Mouse (Mus musculus): ENCODE results near the gene Pdlim7.

Pdlim7 gene

DNA sequence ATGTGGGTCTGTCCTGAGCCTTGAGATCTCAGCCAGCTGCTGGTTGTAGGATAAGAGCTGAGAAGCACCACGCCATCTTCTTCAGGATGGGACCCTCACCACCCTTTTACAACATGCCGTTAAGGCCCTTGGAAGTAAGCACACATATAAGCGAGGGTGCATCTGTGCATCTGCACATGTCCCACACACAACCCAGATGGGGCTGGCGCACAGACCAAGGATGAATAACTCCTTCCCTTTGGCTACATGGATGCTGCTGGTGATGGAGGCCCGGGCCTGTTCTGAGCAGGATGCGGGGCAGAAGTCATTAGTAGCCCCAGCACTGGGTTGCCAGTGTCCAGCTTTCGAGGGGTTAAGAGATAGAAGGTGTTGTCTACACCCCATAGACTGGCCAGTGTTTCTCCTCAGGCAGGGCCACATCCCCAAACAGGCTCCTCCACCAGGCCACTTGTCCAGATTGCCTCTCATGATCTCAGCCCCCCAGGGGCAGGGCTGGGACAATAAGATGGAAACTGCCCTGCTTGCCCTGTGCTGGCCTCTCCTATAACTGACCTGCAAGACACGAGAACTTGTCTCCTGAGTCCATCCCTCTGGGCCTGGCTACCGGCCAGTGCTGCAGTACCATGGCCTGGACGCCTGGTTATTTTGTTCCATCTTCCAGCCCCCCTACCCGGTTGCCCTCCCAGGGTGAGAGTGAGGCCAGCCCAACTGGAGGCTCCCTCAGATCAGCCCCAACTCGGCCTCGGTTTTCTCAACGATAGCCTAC is 27.3 kb downstream of the Pdlim7 start:
- DNase-seq (ENCODE audit: low read depth, low spot score), result no peak

DNA sequence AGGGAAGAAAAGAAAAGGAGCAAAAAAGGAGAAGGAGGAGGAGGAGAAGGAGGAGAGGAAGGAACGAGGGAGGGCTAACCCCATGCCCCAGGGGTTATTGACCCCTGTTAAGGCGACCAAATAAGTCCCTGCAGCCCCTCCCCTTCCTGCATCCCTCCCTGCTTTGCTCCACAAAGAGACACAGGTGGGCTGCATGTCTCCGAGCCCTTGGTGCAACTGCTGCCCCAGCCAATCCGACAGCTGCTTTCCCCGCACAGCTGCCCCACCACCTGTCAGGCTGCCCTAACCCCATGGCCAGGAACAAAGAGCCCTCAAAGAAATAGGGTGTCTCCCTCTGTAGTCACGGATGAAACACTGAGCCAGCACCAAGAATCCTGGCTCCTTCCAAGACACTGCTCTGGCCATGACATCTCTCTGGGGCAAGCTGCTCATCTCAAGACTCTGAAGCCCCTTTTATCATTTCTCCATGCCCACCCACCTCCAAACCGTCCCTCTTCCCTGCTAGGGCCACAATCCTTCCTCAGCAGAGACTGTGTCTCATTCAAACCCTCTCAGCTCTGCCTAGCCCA is 28.9 kb downstream of the Pdlim7 start:
- DNase-seq (ENCODE audit: low read depth, low spot score), result no peak

GRCm38 (mm10) chr13:55483593-55483992 is 29.9 kb downstream of the Pdlim7 start:
- no peak for DNase-seq (ENCODE audit: low read depth, low spot score)

DNA sequence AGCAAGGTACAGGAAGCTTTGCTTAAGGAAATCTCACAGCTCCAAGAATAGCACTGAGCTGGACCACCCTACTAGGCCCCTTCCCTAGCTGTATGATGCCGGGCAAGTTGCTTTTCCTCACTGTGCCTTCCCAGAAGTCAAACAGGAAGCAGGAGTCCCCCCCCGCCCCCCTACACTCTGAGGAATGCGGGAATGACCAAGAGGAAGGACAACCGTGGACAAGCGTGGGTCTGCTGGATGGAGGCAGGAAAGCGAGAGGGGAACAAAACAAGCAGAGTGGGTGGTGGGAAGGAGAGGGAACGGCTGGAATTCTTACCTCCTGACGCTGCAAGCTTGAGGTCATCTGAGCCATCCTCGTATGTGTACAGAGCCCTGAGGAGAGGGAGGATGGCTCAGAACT is 30.4 kb downstream of the Pdlim7 start:
- DNase-seq (ENCODE audit: low read depth, low spot score), result no peak

GRCm38 (mm10) chr13:55482542-55482941 is 30.9 kb downstream of the Pdlim7 start:
- DNase-seq (ENCODE audit: low read depth, low spot score), result no peak

- DNase-seq (ENCODE audit: low read depth, low spot score), result no peak
Measured at GRCm38 (mm10) chr13:55479929-55480328, 33.5 kb downstream of the Pdlim7 start.

GRCm38 (mm10) chr13:55479008-55479407 is 34.5 kb downstream of the Pdlim7 start:
- no peak for DNase-seq (ENCODE audit: low read depth, low spot score)

DNA sequence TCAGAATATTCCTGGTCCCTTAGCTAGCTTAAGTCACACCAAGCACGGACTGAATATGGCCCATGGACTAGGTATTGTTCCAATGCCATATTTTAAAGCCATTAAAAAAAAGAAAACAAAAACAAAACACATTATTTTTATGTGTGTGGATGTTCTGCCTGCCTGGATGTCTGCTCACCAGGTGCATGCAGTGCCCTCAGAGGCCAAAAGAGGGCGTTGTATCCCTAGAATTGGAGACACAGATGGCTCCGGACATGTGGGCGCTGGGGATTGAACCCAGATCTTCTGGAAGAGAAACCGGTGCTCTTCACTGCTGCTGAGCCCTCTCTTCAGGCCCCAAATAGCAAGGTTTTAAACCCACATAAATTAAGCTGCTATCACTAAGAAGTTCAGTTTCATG is 35.4 kb downstream of the Pdlim7 start:
- DNase-seq (ENCODE audit: low read depth, low spot score), result no peak

- no peak for DNase-seq (ENCODE audit: low read depth, low spot score)
Measured at GRCm38 (mm10) chr13:55477492-55477891, 36.0 kb downstream of the Pdlim7 start.

- DNase-seq (ENCODE audit: low read depth, low spot score), result no peak
Measured at GRCm38 (mm10) chr13:55476256-55476655, 37.2 kb downstream of the Pdlim7 start.

DNA sequence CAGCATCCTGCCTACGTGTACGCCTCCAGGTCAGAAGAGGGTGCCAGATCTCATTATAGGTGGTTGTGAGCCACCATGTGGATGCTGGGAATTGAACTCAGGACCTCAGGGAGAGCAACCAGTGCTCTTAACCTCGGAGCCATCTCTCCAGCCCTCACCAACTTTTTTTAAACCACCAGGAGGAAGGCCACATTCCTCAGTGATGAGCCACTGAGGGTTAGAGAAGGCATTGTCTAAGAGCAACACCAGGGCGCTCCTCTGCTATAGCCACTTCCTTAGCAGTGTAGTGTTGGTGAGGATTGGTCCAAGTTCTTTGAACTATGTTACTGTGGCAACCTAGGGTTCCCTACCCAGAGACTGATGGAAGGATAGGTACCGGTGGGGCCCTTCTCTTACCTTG is 37.7 kb downstream of the Pdlim7 start:
- no peak for DNase-seq (ENCODE audit: low read depth, low spot score)

DNA sequence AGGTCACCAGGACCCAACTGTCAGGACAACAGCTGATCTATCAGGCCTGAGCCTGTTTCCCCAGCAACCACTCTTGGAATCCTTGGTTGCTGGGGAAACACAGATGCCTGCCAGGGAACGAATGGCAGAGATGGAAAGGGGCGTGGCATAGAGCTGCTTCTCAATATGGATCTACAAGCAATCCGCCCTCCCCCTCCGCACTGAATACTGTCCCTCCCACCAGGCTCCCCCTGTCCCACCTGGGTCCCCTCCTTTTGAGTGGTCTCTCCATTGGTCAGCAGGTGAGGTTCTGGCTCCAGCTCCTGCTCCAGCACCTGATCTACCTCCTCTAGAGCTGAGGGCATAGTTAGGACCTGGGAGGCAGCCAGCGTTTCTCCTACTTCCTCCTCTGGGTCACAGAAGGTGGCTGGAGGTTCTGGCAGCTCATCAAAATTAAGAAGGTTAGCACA is 38.8 kb downstream of the Pdlim7 start:
- DNase-seq (ENCODE audit: low read depth, low spot score), result no peak

- no peak for DNase-seq (ENCODE audit: low read depth, low spot score)
Measured at GRCm38 (mm10) chr13:55473961-55474360, 39.5 kb downstream of the Pdlim7 start.

GRCm38 (mm10) chr13:55473076-55473831 is 40.2 kb downstream of the Pdlim7 start:
- DNase-seq (ENCODE audit: low read depth, low spot score), result no peak

DNA sequence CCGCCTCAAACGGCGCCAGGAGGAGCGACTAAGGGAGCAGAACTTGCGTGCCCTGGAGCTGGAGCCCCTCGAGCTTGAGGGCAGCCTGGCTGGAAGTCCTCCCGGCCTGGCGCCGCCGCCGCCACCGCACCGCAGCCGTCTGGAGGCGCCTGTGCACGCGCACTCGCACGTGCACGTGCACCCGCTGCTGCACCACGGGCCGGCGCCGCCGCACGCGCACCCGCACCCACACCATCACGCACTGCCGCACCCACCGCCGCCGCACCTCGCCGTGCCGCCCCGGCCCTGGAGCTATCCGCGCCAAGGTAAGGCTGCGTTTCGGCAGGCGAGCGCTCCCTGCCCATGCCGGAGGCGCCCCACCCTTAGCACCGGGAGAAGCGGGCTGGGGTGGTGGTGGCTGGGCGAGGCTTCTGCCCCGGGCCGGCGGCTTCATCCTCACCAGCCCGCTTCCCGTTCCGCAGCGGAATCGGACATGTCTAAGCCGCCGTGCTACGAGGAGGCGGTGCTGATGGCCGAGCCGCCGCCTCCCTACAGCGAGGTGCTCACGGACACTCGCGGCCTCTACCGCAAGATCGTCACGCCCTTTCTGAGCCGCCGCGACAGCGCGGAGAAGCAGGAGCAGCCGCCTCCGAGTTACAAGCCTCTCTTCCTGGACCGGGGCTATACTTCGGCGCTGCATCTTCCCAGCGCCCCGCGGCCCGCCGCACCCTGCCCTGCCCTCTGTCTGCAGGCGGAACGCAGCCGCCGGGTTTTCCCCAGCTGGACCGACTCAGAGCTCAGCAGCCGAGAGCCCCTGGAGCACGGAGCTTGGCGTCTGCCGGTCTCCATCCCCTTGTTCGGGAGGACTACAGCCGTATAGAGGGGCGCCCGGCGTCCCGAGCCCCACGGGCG is 41.1 kb downstream of the Pdlim7 start:
- DNase-seq (ENCODE audit: low read depth, low spot score), result no peak

- DNase-seq (ENCODE audit: low read depth, low spot score), result no peak
Measured at GRCm38 (mm10) chr13:55471819-55472131, 41.7 kb downstream of the Pdlim7 start.

- no peak for DNase-seq (ENCODE audit: low read depth, low spot score)
Measured at GRCm38 (mm10) chr13:55471156-55471818, 42.2 kb downstream of the Pdlim7 start.

GRCm38 (mm10) chr13:55470372-55470771 is 43.1 kb downstream of the Pdlim7 start:
- DNase-seq (ENCODE audit: low read depth, low spot score), result no peak

DNA sequence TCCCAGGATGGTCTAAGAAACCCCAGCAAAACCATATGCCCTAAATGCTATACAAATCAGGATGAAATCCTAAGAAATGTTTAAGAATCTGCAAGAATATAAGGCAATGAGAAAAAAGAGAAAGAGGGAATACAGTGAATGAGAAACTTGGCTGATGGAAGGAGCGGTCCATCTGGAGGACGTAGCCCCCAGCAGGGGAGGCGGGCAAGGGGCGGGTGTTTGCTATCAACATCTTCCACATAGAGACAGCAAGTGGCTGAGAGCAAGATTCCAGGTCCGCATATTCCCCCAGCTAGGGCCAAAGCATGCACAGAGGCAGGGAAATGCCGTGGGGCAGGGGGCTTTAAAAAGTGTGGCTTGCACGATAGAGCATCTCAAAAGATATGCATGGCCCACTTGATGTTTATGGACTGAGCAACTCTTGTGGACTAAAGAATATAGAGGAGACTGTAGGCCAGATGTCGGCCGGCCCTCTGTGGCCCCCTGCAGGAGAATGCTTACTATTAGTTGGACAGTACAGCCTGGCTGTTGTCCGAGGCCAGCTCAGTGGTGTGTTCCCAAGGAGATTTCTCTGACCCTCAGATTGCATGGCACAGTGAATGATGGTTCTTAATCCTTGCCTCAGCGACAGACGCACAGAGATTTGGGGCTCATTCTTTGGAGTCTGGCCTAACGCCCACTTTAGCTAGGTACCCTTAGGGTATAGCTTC is 44.5 kb downstream of the Pdlim7 start:
- DNase-seq (ENCODE audit: low read depth, low spot score), result no peak

- DNase-seq (ENCODE audit: low read depth, low spot score), result no peak
Measured at GRCm38 (mm10) chr13:55465830-55466440, 47.5 kb downstream of the Pdlim7 start.

Measured in WW6 (cell line).